Mouse (Mus musculus) gastrocnemius, postnatal 14 days (tissue): ENCODE measurements around the gene Pla2g16. TPM values are rescaled to one million over a fixed set of nuclear protein-coding genes. Genes with fewer than 3 reads are reported as not detected.

ENCODE experiments used
- DNase-seq: peaks from one replicate; pipeline ENCODE4 v3.0.0; 2021; ENCODE audit warnings: mixed read lengths
- intact Hi-C: fragments of 180-260 bp; cut with DNase I; formaldehyde crosslinking; loops from one replicate; pipeline ENCODE4 v1.15.1; 2025; ENCODE audit warnings: low total_unique reads
- total RNA-seq, 2 experiments: library from RNA; stranded (reverse); gene quantifications; 2 replicates each; pipeline ENCODE4 v1.2.3; 2021

Gene Pla2g16
- total RNA-seq, 2 experiments from 2014 or later, result 55.0 to 57.6 TPM

DNA sequence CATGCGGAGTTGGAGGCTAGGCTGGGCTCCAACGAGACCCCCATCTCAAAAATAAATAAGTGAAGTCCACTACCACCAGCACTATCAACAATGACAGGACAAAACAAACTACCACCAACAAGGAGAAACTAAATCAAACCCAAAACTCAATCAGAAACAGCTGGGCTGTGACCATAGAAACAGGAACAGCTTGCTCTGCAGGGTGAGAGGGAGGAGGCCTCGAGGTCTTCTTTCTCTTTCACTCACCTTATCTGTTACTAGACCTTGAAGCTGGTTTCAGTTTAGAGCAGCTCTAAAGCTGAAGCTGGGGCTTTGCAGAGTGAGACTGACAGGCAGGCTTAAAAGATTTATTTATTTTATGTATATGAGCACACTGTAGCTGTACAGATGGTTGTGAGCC is 4.2 kb downstream of the Pla2g16 start:
- intact Hi-C loops, result no loop called here
- no peak for DNase-seq

- intact Hi-C loops, result no loop called here
- DNase-seq, result no peak
Observed at GRCm38 (mm10) chr19:7562601-7563129, 5.4 kb downstream of the Pla2g16 start.

DNA sequence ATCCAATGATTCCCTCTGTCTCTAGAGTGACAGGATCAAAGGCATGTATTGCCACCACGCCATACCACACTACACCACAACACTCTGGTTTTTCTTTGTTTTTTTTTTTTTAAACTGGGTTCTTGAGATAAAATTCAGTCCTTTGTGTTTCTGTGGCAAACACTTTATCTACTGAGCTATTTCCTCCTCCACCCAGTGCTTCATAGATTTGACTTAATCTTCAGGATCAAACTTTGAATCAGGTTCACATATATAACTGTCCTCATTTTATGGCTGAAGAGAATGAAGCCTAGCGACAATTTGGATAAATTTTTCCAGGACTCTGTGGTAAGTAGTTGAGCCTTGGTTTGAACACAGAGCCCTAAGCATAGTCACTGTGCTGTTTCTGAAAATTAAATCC is 6.4 kb downstream of the Pla2g16 start:
- no peak for DNase-seq
- intact Hi-C loops, result no loop called here

- no peak for DNase-seq
Observed at GRCm38 (mm10) chr19:7564457-7564856, 7.2 kb downstream of the Pla2g16 start.

DNA sequence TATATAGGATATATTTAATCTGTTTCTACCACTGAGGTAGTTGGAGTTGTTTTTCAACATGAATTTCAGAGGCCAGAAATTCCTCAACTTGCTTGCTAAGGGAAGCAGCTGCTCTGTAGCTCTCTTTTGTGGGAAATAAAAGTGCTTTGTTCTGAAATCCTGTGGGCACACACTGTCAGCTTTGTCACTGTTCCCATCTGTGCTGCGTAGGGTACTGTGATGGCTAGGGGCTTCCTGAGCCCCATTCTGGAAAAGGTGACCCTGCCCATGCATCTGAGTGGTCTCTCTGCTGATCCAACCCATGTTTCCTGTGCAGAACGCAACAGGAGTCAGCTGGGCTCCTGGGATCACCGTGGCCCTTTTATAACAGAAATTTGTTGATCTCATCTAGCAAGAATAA is 9.6 kb downstream of the Pla2g16 start:
- DNase-seq, result no peak
- intact Hi-C loops, result no loop called here

More at GRCm38 (mm10) chr19:7564457-7564856, 7.2 kb downstream of the Pla2g16 start:
- intact Hi-C loops, result no loop called here

DNA sequence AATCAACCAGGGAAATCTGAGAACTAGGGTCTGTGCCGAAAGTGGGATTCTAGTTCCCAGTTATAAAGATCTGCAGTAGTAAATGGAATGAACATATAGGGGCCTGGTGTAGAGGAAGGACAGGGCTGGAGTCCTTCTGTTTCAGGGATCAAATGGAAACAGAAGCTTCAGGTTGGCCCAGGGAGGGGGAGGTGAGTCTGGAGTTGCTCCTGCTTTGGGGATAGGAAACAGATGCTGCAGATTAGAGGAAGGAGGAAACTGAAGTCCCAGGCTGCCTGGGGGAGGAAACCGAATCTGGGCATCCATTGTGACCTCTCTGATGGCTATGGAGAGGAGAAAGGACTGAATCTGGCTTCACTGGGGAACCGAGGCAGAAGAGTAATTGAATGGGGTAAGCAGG is 11.1 kb downstream of the Pla2g16 start:
- no peak for DNase-seq

DNA sequence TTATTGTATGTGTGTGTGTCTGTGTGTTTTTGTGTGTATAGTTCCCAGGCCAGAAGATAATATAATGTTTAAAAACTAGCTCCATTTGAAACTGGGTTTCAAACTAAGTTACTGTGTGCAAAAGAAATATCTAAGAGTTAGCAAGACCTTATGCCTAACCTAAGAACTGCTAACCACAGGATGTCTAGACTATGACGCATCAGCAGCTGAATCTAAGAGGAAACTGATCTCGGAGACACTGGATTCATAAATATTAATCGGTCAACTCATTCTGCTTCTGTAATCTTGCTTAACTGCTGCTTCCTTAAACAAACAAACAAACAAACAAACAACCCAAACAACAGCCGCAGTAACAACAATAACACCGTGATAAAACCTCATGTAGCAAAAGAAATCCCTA is 12.4 kb downstream of the Pla2g16 start:
- no peak for DNase-seq
- intact Hi-C loops, result no loop called here

More for the DNA sequence above, 11.1 kb downstream of the Pla2g16 start:
- intact Hi-C loops, result no loop called here

DNA sequence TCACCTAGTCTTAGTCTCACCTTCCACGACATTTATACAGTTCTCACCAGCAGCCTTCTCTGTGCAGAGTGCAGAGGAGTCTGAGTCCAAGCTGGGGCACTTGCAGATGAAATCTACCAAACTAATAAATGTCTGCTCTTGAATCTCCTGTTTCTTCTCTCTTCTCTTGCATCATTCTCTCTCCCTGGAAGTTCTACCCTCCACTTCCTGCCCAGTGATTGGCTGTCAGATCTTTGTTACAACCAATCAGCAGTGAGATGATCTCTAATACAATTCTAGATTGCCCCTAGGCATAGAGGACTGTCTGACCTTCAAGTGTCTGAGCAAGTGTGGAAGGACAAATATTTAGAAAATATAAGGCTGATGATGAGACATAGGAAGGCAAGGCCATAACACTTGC is 18.9 kb downstream of the Pla2g16 start:
- no peak for DNase-seq
- intact Hi-C loops, result no loop called here

DNA sequence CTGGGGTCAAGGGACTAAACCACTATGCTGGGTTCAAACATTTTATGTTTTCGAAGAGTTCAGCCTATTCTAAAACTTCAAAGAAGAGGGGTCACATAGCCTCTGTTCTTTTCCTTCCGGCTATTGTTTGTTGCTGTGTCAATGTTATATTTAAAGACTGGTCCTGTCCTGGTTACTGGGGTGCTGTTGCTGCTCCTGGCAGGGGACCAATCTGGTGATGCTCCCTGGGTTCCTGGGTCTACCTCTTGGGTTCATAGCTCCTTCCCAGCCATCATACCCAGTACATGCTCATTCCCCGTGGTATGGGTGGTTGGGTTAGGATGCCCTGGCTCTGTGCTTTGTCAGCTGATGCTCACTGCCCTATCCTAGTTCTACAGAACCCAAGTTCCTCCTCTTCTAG is 20.5 kb downstream of the Pla2g16 start:
- DNase-seq, result no peak
- intact Hi-C loops, result no loop called here

- no peak for DNase-seq
- intact Hi-C loops, result no loop called here
Observed at GRCm38 (mm10) chr19:7581042-7581441, 23.8 kb downstream of the Pla2g16 start.

DNA sequence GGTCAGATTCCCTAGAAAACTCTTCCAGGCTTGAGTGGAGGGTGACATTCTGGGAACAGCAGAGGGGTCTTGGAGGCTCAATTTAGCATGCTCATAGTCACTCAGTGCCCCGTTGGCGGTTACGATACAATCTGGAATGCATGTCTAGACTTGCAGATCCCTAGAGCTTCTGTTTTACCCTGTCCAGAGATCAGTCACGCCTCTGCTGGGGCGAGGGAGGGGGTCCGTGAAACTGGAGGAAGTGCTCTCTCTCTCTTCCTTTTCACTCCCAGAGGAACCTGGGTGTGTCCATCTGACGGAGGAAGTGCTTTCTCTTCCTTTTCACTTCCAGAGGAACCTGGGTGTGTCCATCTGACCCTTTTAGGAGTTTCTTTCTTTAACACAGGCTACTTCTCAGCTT is 25.8 kb downstream of the Pla2g16 start:
- intact Hi-C loops, result no loop called here

GRCm38 (mm10) chr19:7583599-7583998 is 26.3 kb downstream of the Pla2g16 start:
- intact Hi-C loops, result no loop called here
- DNase-seq, result no peak

More for the DNA sequence above, 25.8 kb downstream of the Pla2g16 start:
- DNase-seq, result no peak

GRCm38 (mm10) chr19:7585279-7585678 is 28.0 kb downstream of the Pla2g16 start:
- no peak for DNase-seq
- intact Hi-C loops, result no loop called here

DNA sequence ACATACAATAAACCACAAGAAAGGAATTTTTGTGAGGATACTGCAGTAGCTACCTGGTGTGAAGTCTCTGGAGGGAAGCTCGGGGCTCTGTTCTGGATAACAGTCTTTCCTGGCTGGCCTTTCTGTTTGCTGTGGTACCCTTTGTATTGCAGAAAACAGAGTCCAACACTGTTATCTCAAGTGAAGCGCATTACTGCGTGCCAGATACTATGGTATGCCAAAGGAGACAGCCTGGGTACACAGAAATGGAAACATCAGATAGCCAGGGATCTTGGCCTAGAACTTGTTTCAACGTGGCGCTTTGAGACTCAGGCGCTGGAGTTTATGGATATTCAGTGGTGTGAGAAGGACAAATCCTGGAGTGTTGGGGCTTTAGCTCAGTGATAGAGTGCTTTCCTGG is 28.5 kb downstream of the Pla2g16 start:
- intact Hi-C loops, result no loop called here
- DNase-seq, result no peak

- intact Hi-C loops, result loop anchor here (5.0 to 10.0 kb wide), 2 partner anchors 58 to 146 kb away; no protein-coding TSS in a partner anchor
- DNase-seq, result no peak
Observed at GRCm38 (mm10) chr19:7590795-7591194, 33.5 kb downstream of the Pla2g16 start.

DNA sequence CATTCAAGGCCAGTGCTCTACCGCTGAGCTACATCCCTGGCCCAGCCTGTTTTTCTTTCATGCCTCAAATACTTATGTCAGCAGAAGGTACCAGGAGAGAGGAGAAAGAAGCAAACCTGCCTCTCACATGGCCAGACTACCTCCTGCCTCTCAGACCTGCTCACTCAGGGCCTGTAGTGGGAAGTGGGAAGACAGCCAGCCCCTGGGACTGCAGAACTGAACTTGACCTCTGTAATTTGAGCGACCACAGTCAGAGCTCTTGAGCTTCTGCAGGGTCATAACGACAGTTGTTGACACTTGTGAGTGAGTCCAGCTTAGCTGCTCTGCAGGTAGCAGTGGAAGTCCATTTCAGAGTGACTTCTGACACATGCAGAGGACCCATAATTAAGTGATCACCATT is 34.8 kb downstream of the Pla2g16 start:
- peak; percentile 32 for DNase-seq
- intact Hi-C loops, result loop anchor here (5.0 to 10.0 kb wide), 2 partner anchors 60 to 147 kb away; no protein-coding TSS in a partner anchor

DNA sequence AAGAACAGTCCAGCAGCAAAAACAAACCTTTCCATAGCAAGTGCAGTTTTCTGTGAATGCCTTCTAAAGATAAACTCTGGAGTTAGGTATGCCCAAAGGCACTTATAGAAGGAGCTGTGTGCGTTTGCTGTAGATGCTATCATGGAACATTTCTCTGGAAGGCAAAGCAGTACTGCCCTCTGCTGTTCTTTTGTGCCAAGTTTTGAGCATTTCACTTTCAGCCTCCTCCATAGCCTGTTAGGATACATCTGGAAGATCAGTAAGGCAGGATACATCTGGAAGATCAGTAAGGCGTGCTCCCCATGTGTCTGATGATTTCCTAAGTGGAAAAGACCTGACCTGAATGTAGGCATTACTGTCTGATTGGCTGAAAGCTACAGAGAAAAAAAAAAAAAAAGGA is 38.3 kb downstream of the Pla2g16 start:
- DNase-seq, result no peak
- intact Hi-C loops, result loop anchor here (10.0 kb wide), 1 partner anchor 151 kb away; no protein-coding TSS in a partner anchor

DNA sequence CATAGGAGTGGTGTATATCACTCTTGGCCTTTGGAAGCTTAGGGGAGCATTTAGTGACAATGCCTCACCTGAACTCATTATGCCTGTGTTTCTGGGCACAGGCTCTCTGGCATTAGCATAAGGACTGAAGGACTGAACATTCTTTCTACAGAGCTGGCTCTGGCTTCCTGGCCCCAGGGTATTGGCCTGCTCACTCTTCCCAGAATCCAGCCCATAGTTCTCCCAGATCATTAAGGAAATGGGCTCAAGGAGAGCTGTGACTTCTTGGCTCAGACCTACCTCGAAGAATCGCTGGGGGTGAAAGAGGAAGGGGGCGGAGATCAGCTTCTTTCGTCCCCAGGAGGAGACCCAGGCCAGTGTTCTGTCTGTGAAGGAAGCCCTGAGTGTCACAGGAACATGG is 41.2 kb downstream of the Pla2g16 start:
- intact Hi-C loops, result loop anchor here (10.0 kb wide), 1 partner anchor 154 kb away; no protein-coding TSS in a partner anchor
- no peak for DNase-seq

GRCm38 (mm10) chr19:7601551-7601950 is 44.3 kb downstream of the Pla2g16 start:
- DNase-seq, result no peak
- intact Hi-C loops, result no loop called here

GRCm38 (mm10) chr19:7604107-7604506 is 46.8 kb downstream of the Pla2g16 start:
- DNase-seq, result no peak
- intact Hi-C loops, result no loop called here

DNA sequence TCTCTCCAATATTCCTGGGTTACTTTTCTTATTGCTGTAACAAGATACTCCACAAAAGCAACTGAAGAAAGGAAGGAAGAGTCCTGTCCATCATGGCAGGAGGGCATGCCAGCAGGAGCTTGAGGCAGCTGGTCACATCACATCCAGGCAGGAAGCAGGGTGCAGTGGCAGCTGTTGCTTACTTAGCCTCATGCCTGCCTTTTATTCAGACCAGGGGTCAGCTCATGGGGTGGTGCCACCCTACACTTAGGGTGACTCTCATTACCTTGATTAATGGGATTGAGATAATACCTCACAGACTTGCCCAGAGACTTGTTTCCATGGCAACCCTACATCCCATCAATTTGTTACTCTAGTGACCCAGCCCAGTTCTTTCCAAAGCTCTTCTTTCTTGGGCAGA is 47.8 kb downstream of the Pla2g16 start:
- no peak for DNase-seq
- intact Hi-C loops, result no loop called here
